Mouse (Mus musculus) neutrophil, adult 59 days (primary cell): ENCODE measurements around the gene Mxi1. TPM values are rescaled to one million over a fixed set of nuclear protein-coding genes. Genes with fewer than 3 reads are reported as not detected.

Source experiments
- total RNA-seq, 2 experiments: library from RNA; stranded (reverse); gene quantifications; 1 replicate in 1 of 2; 2 replicates in 1 of 2; pipeline ENCODE4 v1.2.4; 2023

Gene Mxi1
- 100 to 1,000 TPM in 1 of 2 experiments, 10 to 100 TPM in 1; 92.2 to 107 TPM for total RNA-seq

DNA sequence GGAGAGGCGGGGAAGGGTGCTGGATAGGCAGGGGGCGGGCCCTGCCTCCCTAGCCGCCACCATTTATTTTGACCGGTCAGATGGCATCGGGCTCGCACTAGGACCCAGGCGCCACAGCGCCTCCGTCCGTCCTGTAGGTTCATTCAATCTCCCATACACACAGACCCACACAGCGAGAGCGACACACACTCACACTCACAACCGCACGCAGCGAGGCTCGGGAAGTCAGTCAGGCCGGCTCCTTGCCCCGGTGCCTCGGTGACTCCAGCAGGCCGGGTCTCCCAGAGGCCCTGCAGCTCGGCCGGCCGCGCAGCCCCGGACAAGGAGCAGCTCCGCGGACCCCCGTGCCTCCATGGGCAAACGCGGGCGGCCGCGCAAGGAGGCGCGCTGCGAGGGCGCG is at the start of gene Mxi1:
TSS of gene Mxi1 (plus strand) at position 171 of the 400 bp plus-strand sequence.

DNA sequence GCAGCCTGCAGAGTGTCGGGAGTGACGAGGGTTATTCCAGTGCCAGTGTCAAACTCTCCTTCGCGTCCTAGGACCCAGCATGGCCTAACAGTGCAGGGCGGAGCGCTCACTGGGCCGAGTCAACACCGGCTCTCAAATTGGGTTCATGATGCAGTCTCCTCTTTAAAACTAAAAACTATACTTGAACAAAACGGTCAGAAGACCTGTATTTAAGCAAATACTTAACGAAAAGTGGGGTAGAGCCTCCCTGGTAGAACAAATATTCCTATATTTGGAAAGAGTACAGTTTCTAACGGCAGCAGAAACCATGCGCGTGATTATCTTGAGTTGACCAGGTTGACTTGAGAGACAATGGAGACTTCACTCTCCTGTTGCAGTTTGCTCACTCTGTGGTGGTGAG is 61.3 kb downstream of the Mxi1 start, which contains the start of gene Gm10197:
TSS of gene Gm10197 (minus strand) at position 101 of the 400 bp plus-strand sequence.

DNA sequence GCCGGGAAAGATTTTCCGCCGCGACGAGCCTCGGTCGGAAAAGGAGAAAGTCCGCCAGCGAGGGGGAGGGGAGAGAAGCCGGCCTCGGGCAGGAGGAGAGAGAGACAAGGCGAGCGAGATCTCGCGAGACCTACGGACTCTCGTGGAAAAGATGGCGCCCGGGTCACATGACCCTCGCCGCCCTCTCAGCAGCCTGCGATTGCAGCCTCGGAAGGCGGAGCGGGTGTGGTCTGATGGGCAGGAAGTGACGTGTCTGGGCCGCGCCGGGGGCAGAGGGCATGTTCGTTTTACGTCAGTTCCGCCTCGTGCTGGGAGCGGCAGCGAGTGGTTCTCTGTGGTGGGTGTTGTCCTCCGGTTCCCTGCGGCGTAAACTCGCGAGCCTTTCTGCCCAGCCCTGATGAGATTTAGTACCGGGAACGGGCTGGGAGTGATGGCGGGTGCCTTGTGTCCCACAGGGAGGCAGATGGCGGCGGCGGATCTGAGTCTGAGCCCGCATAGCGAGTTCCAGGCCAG is 80.2 kb downstream of the Mxi1 start, which contains the start of gene Smndc1:
TSS of gene Smndc1 (minus strand) at position 84 of the 513 bp plus-strand sequence.

Other genes with a start within 250 kb of the Mxi1 start
- 100 to 1,000 TPM; 221 to 225 TPM for gene Add3, start 170.1 kb upstream of the Mxi1 start, total RNA-seq
- not detected for gene Gm10197, start 61.2 kb downstream of the Mxi1 start, total RNA-seq
- gene Smndc1, start 80.1 kb downstream of the Mxi1 start, total RNA-seq, result 10 to 100 TPM; 76.4 to 82.1 TPM
- 10 to 100 TPM; 50.3 to 74.5 TPM for gene Dusp5, start 218.6 kb downstream of the Mxi1 start, total RNA-seq